Mouse (Mus musculus): ENCODE measurements around the gene Qpctl. TPM values are rescaled to one million over a fixed set of nuclear protein-coding genes. Genes with fewer than 3 reads are reported as not detected.
A peak's percentile ranks its signal among the peaks of the same experiment; 100 is the strongest.

The Qpctl gene
- 7.7 TPM for polyA plus RNA-seq (2012; fragmentation: generic; extraction: Trizol)

DNA sequence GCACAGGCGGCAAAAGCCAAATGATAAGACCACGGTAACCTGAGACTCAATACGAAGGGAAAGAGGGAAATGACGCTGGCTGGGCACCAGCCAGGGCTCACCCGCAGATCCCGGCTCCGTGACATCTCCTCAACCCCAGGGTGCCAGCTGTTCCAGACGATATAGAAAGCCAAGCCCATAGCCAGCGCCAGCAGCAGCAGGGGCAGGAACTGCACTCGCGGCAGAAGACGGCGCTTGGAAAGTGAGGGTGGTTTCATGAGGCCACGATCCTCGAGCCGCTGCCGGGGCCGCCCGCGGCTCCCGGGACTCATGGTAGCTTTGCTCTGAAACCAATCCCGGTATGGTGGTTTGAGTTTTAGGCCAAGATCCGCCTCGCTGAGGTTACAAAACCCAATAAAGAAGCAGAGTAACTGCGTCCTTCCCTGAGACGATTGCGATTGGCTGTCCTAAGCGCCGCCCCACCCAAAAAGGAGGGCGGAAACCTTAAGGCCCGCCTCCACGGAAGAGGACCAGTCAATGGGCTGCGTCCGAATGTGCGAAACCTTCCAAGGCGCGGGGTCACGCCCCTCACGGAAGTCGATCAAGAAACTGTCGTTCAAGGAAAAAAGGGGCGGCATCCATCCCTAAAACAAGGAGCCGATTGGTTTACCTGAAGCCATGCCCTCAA is at the start of gene Qpctl:
TSS of gene Qpctl (minus strand) at position 417 of the 667 bp plus-strand sequence.
- H3K36me3 ChIP-seq (ENCODE audit: control insufficient read depth, insufficient read depth): peaks cover 4% of the 10 kb centered on the region
- H3K4me3 ChIP-seq: peak within 1 kb of the TSS; percentile 79
- no peaks in the 10 kb centered on the region for H3K27me3 ChIP-seq (ENCODE audit: control insufficient read depth, insufficient read depth, insufficient read length)
- peak within 1 kb of the TSS; percentile 47 for H3ac ChIP-seq (ENCODE audit: control insufficient read depth, insufficient read length)
- peaks cover 17% of the 10 kb centered on the region for H3K79me2 ChIP-seq (ENCODE audit: control insufficient read depth, insufficient read depth)
- H3K4me2 ChIP-seq (ENCODE audit: low read depth): peak within 1 kb of the TSS; percentile 95
- TF ChIP-seq USF1 (IDR thresholded peaks at IDR 0.05; ENCODE audit: low read depth) (no peak), TCF12 (IDR thresholded peaks at IDR 0.05; ENCODE audit: insufficient read depth, poor library complexity, severe bottlenecking) (no peak), POLR2A (IDR thresholded peaks at IDR 0.05; ENCODE audit: insufficient read length, low read depth) (peak; percentile 76), MYOG (IDR thresholded peaks at IDR 0.05; ENCODE audit: control insufficient read depth in 1 of 3, insufficient read depth in 1 of 3, insufficient read length in 2 of 3, low read depth in 2 of 3) (peak in 2 of 3 experiments; percentile 59 to 79), MYOD1 (IDR thresholded peaks at IDR 0.05; ENCODE audit: control insufficient read depth in 1 of 3, insufficient read length in 2 of 3, low read depth in 2 of 3) (peak in 2 of 3 experiments; percentile 51 to 72)

DNA sequence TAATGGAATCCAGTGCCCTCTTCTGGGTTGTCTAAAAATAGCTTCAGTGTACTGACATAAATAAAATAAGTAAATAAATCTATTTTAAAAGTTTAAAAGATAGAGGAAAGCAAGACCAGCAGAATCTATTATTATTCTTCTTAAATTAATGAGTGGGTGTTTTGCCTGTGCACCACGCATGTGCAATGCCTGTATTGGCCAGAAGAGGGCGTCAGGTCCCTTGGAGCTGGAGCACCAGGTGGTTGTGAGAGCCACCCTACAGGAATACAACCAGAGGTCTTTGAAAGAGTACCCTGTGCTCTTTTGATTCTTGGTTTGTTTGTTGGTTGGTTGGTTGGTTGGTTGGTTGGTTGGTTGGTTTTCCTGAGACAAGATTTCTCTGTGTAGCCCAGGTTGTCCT is 48.9 kb upstream of the Qpctl start:
- Histone ChIP-seq H3K36me3 (ENCODE audit: control insufficient read depth, insufficient read depth) (peaks cover 12% of the 10 kb centered on the region), H3K27me3 (ENCODE audit: control insufficient read depth, insufficient read depth, insufficient read length) (no peaks in the 10 kb centered on the region), H3K4me3 (no peak overlapping the region), H3K4me2 (ENCODE audit: low read depth) (no peak overlapping the region), H3ac (ENCODE audit: control insufficient read depth, insufficient read length) (no peak overlapping the region), H3K79me2 (ENCODE audit: control insufficient read depth, insufficient read depth) (no peaks in the 10 kb centered on the region)
- TF ChIP-seq REST (IDR thresholded peaks at IDR 0.05; ENCODE audit: insufficient read depth, insufficient read length) (no peak), POLR2A (IDR thresholded peaks at IDR 0.05; ENCODE audit: insufficient read length, low read depth) (no peak), TCF12 (IDR thresholded peaks at IDR 0.05; ENCODE audit: insufficient read depth, poor library complexity, severe bottlenecking) (no peak), POLR2AphosphoS2 (IDR thresholded peaks at IDR 0.05; ENCODE audit: insufficient read length, low read depth) (no peak), USF1 (IDR thresholded peaks at IDR 0.05; ENCODE audit: low read depth) (no peak), TCF3 (IDR thresholded peaks at IDR 0.05; ENCODE audit: insufficient read length, low read depth) (no peak), E2F4 (IDR thresholded peaks at IDR 0.05; ENCODE audit: insufficient read depth) (no peak), SRF (IDR thresholded peaks at IDR 0.05; ENCODE audit: control insufficient read depth, insufficient read length, low read depth) (no peak), MAX (IDR thresholded peaks at IDR 0.05; ENCODE audit: low read depth) (no peak), CEBPB (IDR thresholded peaks at IDR 0.05; ENCODE audit: insufficient read depth, poor library complexity, severe bottlenecking) (no peak), MYOD1 (IDR thresholded peaks at IDR 0.05; ENCODE audit: control insufficient read depth in 1 of 3, insufficient read length in 2 of 3, low read depth in 2 of 3) (no peak), MYOG (IDR thresholded peaks at IDR 0.05; ENCODE audit: control insufficient read depth in 1 of 3, insufficient read depth in 1 of 3, insufficient read length in 2 of 3, low read depth in 2 of 3) (no peak)

DNA sequence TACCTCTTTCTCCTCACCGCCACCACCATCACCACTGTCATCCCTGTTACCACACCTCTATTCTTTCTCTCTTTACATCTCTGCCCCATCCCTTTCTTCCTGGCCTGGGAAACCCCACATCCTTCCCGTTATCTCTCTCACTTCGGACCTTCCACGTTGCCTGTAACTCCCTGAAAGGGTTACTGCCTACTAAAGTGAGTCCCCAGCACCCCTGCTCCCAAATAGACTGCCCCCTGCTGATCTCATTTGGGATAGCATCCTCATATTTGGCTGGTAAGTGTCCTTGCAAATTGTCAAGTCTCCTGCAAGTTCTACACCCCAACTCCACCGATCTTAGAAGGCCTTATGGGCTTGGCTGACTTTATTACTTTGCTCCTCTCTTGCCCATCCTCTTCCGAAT is 47.6 kb upstream of the Qpctl start:
- Histone ChIP-seq H3K36me3 (ENCODE audit: control insufficient read depth, insufficient read depth) (peaks cover 6% of the 10 kb centered on the region), H3K4me3 (no peak overlapping the region), H3K4me2 (ENCODE audit: low read depth) (no peak overlapping the region), H3K79me2 (ENCODE audit: control insufficient read depth, insufficient read depth) (no peaks in the 10 kb centered on the region), H3ac (ENCODE audit: control insufficient read depth, insufficient read length) (no peak overlapping the region), H3K27me3 (ENCODE audit: control insufficient read depth, insufficient read depth, insufficient read length) (no peaks in the 10 kb centered on the region)
- TF ChIP-seq MYOG (IDR thresholded peaks at IDR 0.05; ENCODE audit: control insufficient read depth in 1 of 3, insufficient read depth in 1 of 3, insufficient read length in 2 of 3, low read depth in 2 of 3): no peak

DNA sequence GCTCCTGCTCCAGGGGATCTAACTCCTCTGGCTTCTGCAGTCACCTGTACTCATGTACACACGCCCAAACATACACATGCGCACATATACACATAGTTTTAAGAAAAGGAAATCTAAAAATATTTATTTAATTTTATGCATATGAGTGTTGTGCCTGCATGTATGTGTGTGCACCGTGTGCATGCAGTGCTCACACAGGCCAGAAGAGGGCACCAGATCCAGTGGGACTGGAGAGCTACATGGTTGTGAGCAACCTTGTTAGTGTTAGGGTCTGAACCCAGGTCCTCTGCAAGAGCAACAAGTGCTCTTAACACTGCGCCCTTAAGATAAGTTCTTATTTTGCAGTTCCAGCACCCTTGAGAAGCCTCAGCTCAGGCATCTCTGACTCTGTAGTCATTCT is 45.6 kb upstream of the Qpctl start:
- no peaks in the 10 kb centered on the region for H3K79me2 ChIP-seq (ENCODE audit: control insufficient read depth, insufficient read depth)
- no peak overlapping the region for H3K4me2 ChIP-seq (ENCODE audit: low read depth)
- H3K4me3 ChIP-seq: no peak overlapping the region
- no peak for TF ChIP-seq MYOD1 (IDR thresholded peaks at IDR 0.05; ENCODE audit: control insufficient read depth in 1 of 3, insufficient read length in 2 of 3, low read depth in 2 of 3)
- no peak for TF ChIP-seq POLR2A (IDR thresholded peaks at IDR 0.05; ENCODE audit: insufficient read length, low read depth)
- no peak for TF ChIP-seq POLR2AphosphoS2 (IDR thresholded peaks at IDR 0.05; ENCODE audit: insufficient read length, low read depth)
- no peak for TF ChIP-seq CEBPB (IDR thresholded peaks at IDR 0.05; ENCODE audit: insufficient read depth, poor library complexity, severe bottlenecking)
- H3ac ChIP-seq (ENCODE audit: control insufficient read depth, insufficient read length): no peak overlapping the region
- H3K27me3 ChIP-seq (ENCODE audit: control insufficient read depth, insufficient read depth, insufficient read length): no peaks in the 10 kb centered on the region
- peaks cover 6% of the 10 kb centered on the region for H3K36me3 ChIP-seq (ENCODE audit: control insufficient read depth, insufficient read depth)

DNA sequence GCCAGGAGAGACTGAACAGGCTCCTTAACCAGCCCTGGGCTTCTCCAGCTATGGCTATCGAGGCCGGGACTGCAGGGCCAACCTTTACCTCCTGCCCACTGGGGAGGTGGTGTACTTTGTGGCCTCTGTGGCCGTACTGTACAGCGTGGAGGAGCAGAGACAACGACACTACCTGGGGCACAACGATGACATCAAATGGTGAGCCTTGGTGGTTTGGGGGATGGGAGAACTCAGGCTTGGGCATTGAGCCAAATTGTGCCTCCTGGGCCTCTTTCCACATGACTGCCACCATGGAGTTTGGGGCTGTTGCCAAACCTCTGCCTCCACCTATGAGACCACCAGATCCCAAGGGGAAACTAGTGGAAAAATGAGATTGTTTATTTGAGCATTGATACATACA is 35.7 kb upstream of the Qpctl start:
- no peaks in the 10 kb centered on the region for H3K27me3 ChIP-seq (ENCODE audit: control insufficient read depth, insufficient read depth, insufficient read length)
- no peak overlapping the region for H3K4me3 ChIP-seq
- H3K79me2 ChIP-seq (ENCODE audit: control insufficient read depth, insufficient read depth): no peaks in the 10 kb centered on the region
- no peak overlapping the region for H3ac ChIP-seq (ENCODE audit: control insufficient read depth, insufficient read length)
- H3K36me3 ChIP-seq (ENCODE audit: control insufficient read depth, insufficient read depth): no peaks in the 10 kb centered on the region
- H3K4me2 ChIP-seq (ENCODE audit: low read depth): no peak overlapping the region
- TF ChIP-seq USF1 (IDR thresholded peaks at IDR 0.05; ENCODE audit: low read depth) (no peak), POLR2A (IDR thresholded peaks at IDR 0.05; ENCODE audit: insufficient read length, low read depth) (no peak), SRF (IDR thresholded peaks at IDR 0.05; ENCODE audit: control insufficient read depth, insufficient read length, low read depth) (no peak), MYOD1 (IDR thresholded peaks at IDR 0.05; ENCODE audit: control insufficient read depth in 1 of 3, insufficient read length in 2 of 3, low read depth in 2 of 3) (no peak), CEBPB (IDR thresholded peaks at IDR 0.05; ENCODE audit: insufficient read depth, poor library complexity, severe bottlenecking) (no peak), MAX (IDR thresholded peaks at IDR 0.05; ENCODE audit: low read depth) (no peak), TCF3 (IDR thresholded peaks at IDR 0.05; ENCODE audit: insufficient read length, low read depth) (no peak), MYOG (IDR thresholded peaks at IDR 0.05; ENCODE audit: control insufficient read depth in 1 of 3, insufficient read depth in 1 of 3, insufficient read length in 2 of 3, low read depth in 2 of 3) (no peak), REST (IDR thresholded peaks at IDR 0.05; ENCODE audit: insufficient read depth, insufficient read length) (no peak), POLR2AphosphoS2 (IDR thresholded peaks at IDR 0.05; ENCODE audit: insufficient read length, low read depth) (no peak), TCF12 (IDR thresholded peaks at IDR 0.05; ENCODE audit: insufficient read depth, poor library complexity, severe bottlenecking) (no peak), E2F4 (IDR thresholded peaks at IDR 0.05; ENCODE audit: insufficient read depth) (no peak)
